Mouse (Mus musculus) liver, adult 2 months (tissue): ENCODE results near the gene Homer2. TPM values are rescaled to one million over a fixed set of nuclear protein-coding genes. Genes with fewer than 3 reads are reported as not detected.
A peak's percentile ranks its signal among the peaks of the same experiment; 100 is the strongest.

ENCODE experiments used
- DNase-seq: peaks from one replicate; pipeline ENCODE4 v3.0.0-alpha.2; 2011; ENCODE audit warnings: low read depth, low spot score; ENCODE audit errors: extremely low read depth
- H3K27ac ChIP-seq: fragments of 200-500 bp; replicated peaks from 2 replicates; pipeline ENCODE4 v1.5.1; 2012; ENCODE audit warnings: low read depth, mild to moderate bottlenecking, control low read depth, inconsistent platforms, low read length; ENCODE audit not compliant: insufficient read depth
- H3K27me3 ChIP-seq: fragments of 200-500 bp; 2 replicates; pipeline ENCODE4 v1.6.1; 2012; ENCODE audit warnings: mild to moderate bottlenecking, moderate library complexity, low read length, inconsistent platforms; ENCODE audit not compliant: control insufficient read depth, insufficient read depth
- H3K36me3 ChIP-seq: fragments of 200-500 bp; 2 replicates; pipeline ENCODE4 v1.6.1; 2012; ENCODE audit warnings: low read length, inconsistent platforms; ENCODE audit not compliant: control insufficient read depth, insufficient read depth
- H3K4me1 ChIP-seq: fragments of 200-500 bp; 2 replicates; pipeline ENCODE4 v1.6.1; 2011; ENCODE audit warnings: low read length; ENCODE audit not compliant: control insufficient read depth, insufficient read depth
- H3K4me3 ChIP-seq: fragments of 200-500 bp; 2 replicates; pipeline ENCODE4 v1.5.1; 2011; ENCODE audit warnings: low read depth, mild to moderate bottlenecking, control low read depth, low read length, moderate library complexity; ENCODE audit not compliant: insufficient read depth
- H3K79me2 ChIP-seq: fragments of 200-500 bp; 2 replicates; pipeline ENCODE4 v1.6.1; 2012; ENCODE audit warnings: inconsistent platforms, mild to moderate bottlenecking, low read length, moderate library complexity; ENCODE audit not compliant: control insufficient read depth, insufficient read depth
- H3K9ac ChIP-seq: fragments of 200-500 bp; 2 replicates; pipeline ENCODE4 v1.6.1; 2012; ENCODE audit warnings: low read depth, mild to moderate bottlenecking, control low read depth, inconsistent platforms, low read length
- CTCF ChIP-seq: fragments of 200-500 bp; IDR thresholded peaks from 2 replicates; pipeline ENCODE4 v1.5.1; 2011; ENCODE audit warnings: low read depth, low read length, control low read depth
- POLR2A ChIP-seq: fragments of 200-500 bp; IDR thresholded peaks from 2 replicates; pipeline ENCODE4 v1.6.1; 2011; ENCODE audit warnings: low read length, control low read depth; ENCODE audit not compliant: insufficient read depth; ENCODE audit errors: extremely low read depth
- WGBS: fragments of 180-500 bp; shearing (Covaris S2); methylation state at CpG from one replicate; pipeline ENCODE4 v1.1.7; 2018; 5-methylcytosine and 5-hydroxymethylcytosine counted together
- polyA plus RNA-seq: library from polyadenylated mRNA; depleted of rRNA; stranded (reverse); fragments of >200 nt; gene quantifications from 2 replicates; pipeline ENCODE4 v1.2.3, GENCODE M21; 2012
- total RNA-seq: library from RNA; depleted of rRNA; stranded (reverse); fragments of >200 nt; gene quantifications from 2 replicates; pipeline ENCODE4 v1.2.3, GENCODE M21; 2014

Gene Homer2
- total and polyA plus RNA-seq, 2 experiments = 18.4 to 32.2 TPM

DNA sequence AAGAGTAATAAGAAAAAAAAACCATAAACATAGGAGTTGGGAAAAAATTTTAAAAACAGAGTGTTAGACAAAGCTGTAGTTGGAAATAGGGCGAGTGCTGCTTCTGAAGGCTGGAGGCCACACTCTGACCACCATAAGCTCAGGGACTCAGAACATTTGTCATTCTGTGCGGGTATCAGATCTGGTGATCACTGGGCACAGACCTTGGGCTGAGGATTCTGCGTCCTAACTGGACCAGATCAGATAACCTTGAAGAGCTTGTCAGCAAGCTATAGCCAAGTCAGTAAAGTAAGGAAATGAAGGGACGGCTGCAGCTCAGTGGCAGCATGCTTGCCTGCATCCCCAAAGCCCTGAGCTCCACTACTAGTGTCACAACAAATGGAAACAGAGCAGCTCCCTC, 2.8 kb upstream of the Homer2 start:
- Histone ChIP-seq H3K27me3 (no peaks in the 10 kb centered on the region), H3K4me1 (peaks cover 2% of the 10 kb centered on the region), H3K4me3 (no peak overlapping the region), H3K36me3 (no peaks in the 10 kb centered on the region), H3K9ac (no peak overlapping the region), H3K27ac (no peak overlapping the region), H3K79me2 (peaks cover 7% of the 10 kb centered on the region; the same call in 1 of the 2 replicates)
- TF ChIP-seq POLR2A (no peak), CTCF (no peak)
- WGBS = 86% methylated on average over 4 of the region's 4 CpGs
- no peak for DNase-seq

GRCm38 (mm10) chr7:81708165-81708564, 838 bp upstream of the Homer2 start:
- H3K27me3 ChIP-seq = no peaks in the 10 kb centered on the region
- TF ChIP-seq CTCF (no peak), POLR2A (no peak)
- no peak overlapping the region for H3K27ac ChIP-seq

DNA sequence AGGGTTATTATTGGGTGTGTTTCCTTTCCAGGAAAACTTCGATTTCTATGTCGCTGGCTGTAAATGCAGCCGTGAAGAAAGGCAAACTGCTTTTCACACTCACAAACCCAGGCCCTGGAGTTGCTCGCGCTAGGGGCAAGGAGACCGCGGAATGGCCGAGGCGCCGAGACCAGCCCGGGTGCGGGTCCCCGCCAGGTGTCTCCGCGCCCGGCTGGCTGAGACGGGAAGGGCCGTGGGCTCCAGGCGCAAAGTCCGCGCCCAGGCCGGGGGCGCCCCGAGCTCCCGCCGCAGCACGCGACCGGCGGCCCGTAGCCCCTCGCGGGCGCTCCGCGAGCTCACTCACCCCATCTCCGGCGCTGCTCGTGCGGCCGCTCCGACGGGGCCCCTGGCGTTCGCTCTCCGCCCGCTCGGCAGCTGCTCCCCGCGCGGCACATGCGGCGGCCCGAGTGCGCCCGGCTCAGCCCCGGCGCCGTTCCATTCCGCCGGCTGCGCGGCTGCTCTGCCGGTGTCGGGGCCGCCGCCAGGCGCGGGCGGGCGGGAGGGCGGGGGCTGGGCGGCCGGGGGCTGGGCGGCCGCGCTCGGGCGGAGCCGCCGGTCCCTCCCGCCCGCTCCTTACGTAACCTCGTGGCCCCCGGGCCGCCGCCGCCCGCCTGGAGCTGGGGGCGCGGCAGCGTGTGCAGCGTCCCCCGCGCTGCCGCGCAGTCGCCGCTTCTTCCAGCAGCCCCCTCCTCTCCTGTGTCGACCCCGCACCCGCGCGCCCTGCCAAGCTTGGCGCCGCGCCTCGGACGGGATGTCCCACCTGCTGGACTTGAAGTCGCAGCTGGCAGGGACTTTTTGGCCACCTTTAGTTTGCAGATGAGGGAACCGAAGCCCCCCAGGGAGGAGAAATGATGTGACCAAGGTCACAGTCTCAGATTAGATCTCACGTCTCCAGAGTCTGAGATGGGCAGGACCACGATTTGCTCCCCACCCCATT, 623 bp downstream of the Homer2 start:
- Histone ChIP-seq H3K79me2 (peaks cover 31% of the 10 kb centered on the region), H3K9ac (peak overlapping the region; percentile 97), H3K4me1 (peaks cover 2% of the 10 kb centered on the region), H3K36me3 (no peaks in the 10 kb centered on the region), H3K4me3 (peak overlapping the region; percentile 74), H3K27me3 (no peaks in the 10 kb centered on the region), H3K27ac (peak overlapping the region; percentile 73)
- peak; percentile 60 for DNase-seq
- TF ChIP-seq CTCF (no peak), POLR2A (0 out of 2 replicates have a peak, but pooled peaks have one; percentile 19)
- 2% methylated on average over 114 of the region's 114 CpGs for WGBS

More at GRCm38 (mm10) chr7:81708165-81708564, 838 bp upstream of the Homer2 start:
- DNase-seq = peak; percentile 26
- H3K36me3 ChIP-seq = no peaks in the 10 kb centered on the region
- H3K9ac ChIP-seq = no peak overlapping the region
- no peak overlapping the region for H3K4me3 ChIP-seq
- H3K79me2 ChIP-seq = peaks cover 18% of the 10 kb centered on the region; the same call in 1 of the 2 replicates
- peaks cover 2% of the 10 kb centered on the region for H3K4me1 ChIP-seq

- Histone ChIP-seq H3K79me2 (peaks cover 35% of the 10 kb centered on the region), H3K9ac (peak overlapping the region; percentile 97), H3K27ac (peak overlapping the region; percentile 73), H3K4me3 (peak overlapping the region; percentile 71), H3K36me3 (no peaks in the 10 kb centered on the region), H3K27me3 (no peaks in the 10 kb centered on the region), H3K4me1 (peaks cover 2% of the 10 kb centered on the region)
- TF ChIP-seq POLR2A (no peak), CTCF (no peak)
- DNase-seq = no peak
- 18% methylated on average over 12 of the region's 12 CpGs for WGBS
Measured at GRCm38 (mm10) chr7:81706027-81706415, 1.3 kb downstream of the Homer2 start.

DNA sequence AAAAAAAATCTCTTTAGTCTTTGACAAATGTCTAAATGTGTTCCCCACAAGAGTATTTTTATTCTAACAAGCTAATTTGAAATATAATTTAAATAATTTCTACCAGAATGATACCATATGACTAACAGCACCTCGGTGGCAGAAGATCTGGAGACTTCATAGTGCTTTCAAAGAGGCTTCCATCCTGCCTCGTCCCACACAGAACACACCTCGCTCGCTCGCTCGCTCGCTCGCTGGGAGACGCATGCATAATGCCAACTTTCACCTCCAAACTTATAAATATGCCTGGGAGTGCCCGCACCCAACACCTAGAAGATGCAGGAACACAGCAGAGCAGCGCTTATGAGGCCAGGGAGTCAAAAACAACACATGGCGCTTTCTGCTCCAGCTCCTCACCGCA, 9.0 kb downstream of the Homer2 start:
- TF ChIP-seq POLR2A (no peak), CTCF (no peak)
- DNase-seq = no peak
- H3K27me3 ChIP-seq = no peaks in the 10 kb centered on the region
- no peak overlapping the region for H3K27ac ChIP-seq
- no peak overlapping the region for H3K9ac ChIP-seq
- H3K4me3 ChIP-seq = no peak overlapping the region
- peaks cover 31% of the 10 kb centered on the region for H3K79me2 ChIP-seq
- H3K36me3 ChIP-seq = no peaks in the 10 kb centered on the region
- 93% methylated on average over 13 of the region's 13 CpGs for WGBS
- 0 out of 2 replicates have a peak, but pooled peaks cover 2% of the 10 kb centered on the region for H3K4me1 ChIP-seq

DNA sequence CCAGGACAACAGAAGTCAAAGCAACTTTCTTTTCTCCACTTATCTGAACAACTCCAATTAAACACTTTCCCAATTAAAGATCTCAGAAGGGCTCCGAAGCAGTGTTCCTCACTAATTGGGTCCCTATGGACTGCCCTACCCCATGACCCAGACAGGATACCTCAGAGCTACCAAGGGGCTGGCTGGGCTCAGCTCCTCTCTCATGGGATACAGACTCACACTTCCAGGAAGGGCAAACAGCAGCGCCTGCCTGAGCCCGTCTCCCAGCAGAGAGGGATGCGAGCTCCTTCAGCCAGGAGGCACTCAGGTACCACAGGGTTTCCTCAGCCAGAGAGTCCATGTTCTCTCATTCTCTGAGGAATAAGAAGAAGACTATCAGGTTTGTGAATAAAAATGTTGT, 9.4 kb downstream of the Homer2 start:
- no peak overlapping the region for H3K27ac ChIP-seq
- WGBS = 91% methylated on average over 4 of the region's 4 CpGs
- TF ChIP-seq CTCF (no peak), POLR2A (no peak)
- peaks cover 29% of the 10 kb centered on the region for H3K79me2 ChIP-seq
- no peak for DNase-seq
- no peaks in the 10 kb centered on the region for H3K27me3 ChIP-seq
- H3K9ac ChIP-seq = no peak overlapping the region
- H3K4me1 ChIP-seq = 0 out of 2 replicates have a peak, but pooled peaks cover 2% of the 10 kb centered on the region
- H3K36me3 ChIP-seq = no peaks in the 10 kb centered on the region
- no peak overlapping the region for H3K4me3 ChIP-seq
